Mouse (Mus musculus) retina, adult 2 months (tissue): ENCODE measurements at regions not wholly inside any gene's neighbourhood (a gene's known extent, or its start where the extent isn't known, plus 50 kb on each side); places are given as distances from the start of the nearest gene placed in this dataset.
A peak's percentile ranks its signal among the peaks of the same experiment; 100 is the strongest.

Experiments
- DNase-seq: peaks from one replicate; pipeline ENCODE4 v3.0.0-alpha.2; 2012; ENCODE audit warnings: low read depth, low spot score

GRCm38 (mm10) chr10:72056725-72057124, 597.9 kb upstream of the Zwint start:
- no peak for DNase-seq

GRCm38 (mm10) chr10:72071185-72071718, 583.4 kb upstream of the Zwint start:
- DNase-seq: no peak

GRCm38 (mm10) chr10:72078363-72078762, 576.3 kb upstream of the Zwint start:
- DNase-seq: no peak

- no peak for DNase-seq
These were observed 557.7 kb upstream of the Zwint start for GRCm38 (mm10) chr10:72096951-72097350.

- DNase-seq: peak; percentile 3
These were observed 555.4 kb upstream of the Zwint start for GRCm38 (mm10) chr10:72099156-72099812.

DNA sequence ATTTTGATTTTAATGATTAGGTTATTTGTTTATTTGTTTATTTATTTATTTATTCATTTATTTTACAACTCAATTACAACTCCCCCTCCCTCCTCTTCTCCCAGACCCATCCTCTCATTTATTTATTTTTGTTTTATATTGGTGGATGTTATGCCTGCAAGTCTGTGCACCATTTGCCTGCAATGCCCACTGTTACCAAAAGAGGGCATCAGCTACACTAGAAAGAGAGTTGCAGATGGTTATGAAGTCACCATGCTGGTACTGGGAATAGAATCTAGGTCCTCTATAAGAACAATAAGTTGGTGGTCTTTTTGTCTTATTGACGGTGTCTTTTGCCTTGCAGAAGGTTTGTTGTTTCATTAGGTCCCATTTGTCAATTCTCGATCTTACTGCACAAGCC, 535.2 kb upstream of the Zwint start:
- no peak for DNase-seq

GRCm38 (mm10) chr10:72132407-72132806, 522.2 kb upstream of the Zwint start:
- no peak for DNase-seq
